Mouse (Mus musculus): ENCODE results near the gene Neurod2.

DNA sequence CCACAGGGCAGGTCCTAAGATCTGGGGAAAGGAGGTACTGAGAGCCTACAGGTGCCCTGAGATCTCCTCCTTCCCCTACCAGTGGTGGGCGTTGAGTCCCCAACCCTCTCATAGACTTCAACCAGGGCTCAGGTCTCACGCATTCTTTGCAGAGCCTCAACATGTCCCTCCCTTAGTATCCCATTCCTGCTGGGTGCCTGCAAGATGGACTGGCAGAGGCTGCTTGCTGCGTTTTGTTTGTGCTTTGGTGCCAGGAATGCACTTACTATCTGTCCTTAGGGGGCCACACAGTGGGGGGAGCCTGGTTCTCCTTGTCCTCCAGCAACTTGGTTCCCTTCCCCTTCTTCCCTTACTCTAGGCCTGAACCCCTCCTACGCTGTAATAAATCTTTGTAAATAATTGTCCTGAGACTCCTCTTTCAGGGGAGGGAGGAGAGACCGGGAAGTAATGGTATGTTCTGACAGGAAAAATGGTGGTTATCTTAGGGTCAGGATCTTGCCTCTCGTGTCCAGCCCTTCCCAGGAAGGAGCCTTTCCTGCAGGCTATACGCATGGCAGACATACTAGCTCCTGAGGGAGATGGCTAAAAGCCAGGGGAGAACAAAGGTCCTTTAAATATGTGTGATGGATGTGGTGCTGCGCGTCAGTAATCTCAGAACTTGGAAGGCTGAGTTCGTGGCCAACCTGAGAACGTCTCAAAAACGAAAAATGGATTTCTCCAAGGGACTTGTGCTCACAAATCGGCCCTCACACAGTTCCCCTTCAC lies 28.1 kb upstream of the Neurod2 start:
- no peak for TF ChIP-seq CTCF (IDR thresholded peaks at IDR 0.05; ENCODE audit: low read depth, low read length)
- TF ChIP-seq TAL1 (conservative IDR thresholded peaks at IDR 0.05; ENCODE audit: low read depth, low read length): no peak
- TF ChIP-seq GATA1 (IDR thresholded peaks at IDR 0.05; ENCODE audit: borderline replicate concordance, low read length): no peak
